In genomic region chr1:149712330-149712729, GRCm38 (mm10) we compare ENCODE assay signal across 20 mouse cellular contexts.
"Had no signal": no experiment of that assay in that cellular context is flagged by ENCODE, and none has a peak within 500 bp of the region (broad histone marks: within the 10 kb centered on the region; RNA-seq: fewer than 3 reads in every experiment).

No protein-coding gene starts in this region.

- H3K27ac ChIP-seq: liver, embryonic 13.5 days; liver, embryonic 15.5 days; lung, embryonic 15.5 days; macrophage; midbrain, embryonic 13.5 days; midbrain, embryonic 15.5 days; neural tube, embryonic 13.5 days; neural tube, embryonic 15.5 days had no signal

- DNase-seq: liver, embryonic 13.5 days; liver, postnatal 0 days; retina, postnatal 1 day; right cerebral cortex, adult 18-20 months; right cerebral cortex, postnatal 25 days; right cerebral cortex, postnatal 4 days; spleen, adult 18-20 months; thymus, adult 18-20 months; thymus, postnatal 14 days; thymus, postnatal 36 days had no signal

- ATAC-seq: liver, postnatal 0 days; midbrain, embryonic 13.5 days; midbrain, embryonic 15.5 days had no signal

- H3K4me2 ChIP-seq: liver, embryonic 11.5 days; liver, embryonic 13.5 days; liver, embryonic 15.5 days; lung, embryonic 15.5 days; midbrain, embryonic 11.5 days; midbrain, embryonic 13.5 days; midbrain, embryonic 15.5 days; neural tube, embryonic 13.5 days; neural tube, embryonic 15.5 days had no signal

- H3K4me1 ChIP-seq: liver, embryonic 13.5 days; liver, embryonic 15.5 days; lung, embryonic 15.5 days; megakaryocyte, embryonic 14.5 days; midbrain, embryonic 13.5 days; midbrain, embryonic 15.5 days; neural tube, embryonic 13.5 days; neural tube, embryonic 15.5 days had no signal

- H3K27me3 ChIP-seq: liver, embryonic 13.5 days; liver, embryonic 15.5 days; lung, embryonic 15.5 days; megakaryocyte, embryonic 14.5 days; midbrain, embryonic 13.5 days; midbrain, embryonic 15.5 days; neural tube, embryonic 13.5 days; neural tube, embryonic 15.5 days had no signal

- H3K36me3 ChIP-seq: liver, embryonic 13.5 days; liver, embryonic 15.5 days; lung, embryonic 15.5 days; midbrain, embryonic 13.5 days; midbrain, embryonic 15.5 days; neural tube, embryonic 13.5 days; neural tube, embryonic 15.5 days had no signal

- H3K9ac ChIP-seq: liver, embryonic 13.5 days; liver, embryonic 15.5 days; liver, postnatal 0 days; lung, embryonic 15.5 days; midbrain, embryonic 13.5 days; midbrain, embryonic 15.5 days; neural tube, embryonic 13.5 days; neural tube, embryonic 15.5 days had no signal

- H3K9me3 ChIP-seq: liver, embryonic 13.5 days; liver, embryonic 15.5 days; lung, embryonic 15.5 days; megakaryocyte, embryonic 14.5 days; midbrain, embryonic 13.5 days; midbrain, embryonic 15.5 days; neural tube, embryonic 13.5 days; neural tube, embryonic 15.5 days had no signal

- H3K4me3 ChIP-seq: liver, embryonic 13.5 days; liver, embryonic 15.5 days; lung, embryonic 15.5 days; megakaryocyte, embryonic 14.5 days; midbrain, embryonic 13.5 days; midbrain, embryonic 15.5 days; neural tube, embryonic 13.5 days; neural tube, embryonic 15.5 days had no signal
